Mouse (Mus musculus): ENCODE measurements at regions not wholly inside any gene's neighbourhood (a gene's known extent, or its start where the extent isn't known, plus 50 kb on each side); places are given as distances from the start of the nearest gene placed in this dataset.
A peak's percentile ranks its signal among the peaks of the same experiment; 100 is the strongest.

DNA sequence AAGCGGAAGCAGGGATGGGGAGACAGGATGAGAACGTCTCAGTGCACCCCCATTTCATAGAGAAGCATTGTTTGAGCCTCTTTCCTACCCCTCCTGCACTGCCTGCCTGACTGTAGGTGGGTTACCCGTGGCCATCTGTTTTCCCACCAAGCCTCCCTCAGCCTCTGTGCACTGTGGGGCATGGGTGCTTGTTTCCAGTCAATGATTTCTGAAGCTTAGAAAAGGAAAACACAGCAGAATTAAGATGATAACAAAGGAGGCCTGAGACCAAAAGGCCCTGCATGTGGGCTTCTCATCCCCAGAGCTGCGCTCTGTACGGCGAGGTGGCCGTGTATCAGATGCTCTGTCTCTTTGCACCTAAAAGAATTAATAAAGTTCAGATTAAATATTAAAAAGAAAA, 92.9 kb upstream of the Pabpc6 start:
- DNase-seq = no peak

DNA sequence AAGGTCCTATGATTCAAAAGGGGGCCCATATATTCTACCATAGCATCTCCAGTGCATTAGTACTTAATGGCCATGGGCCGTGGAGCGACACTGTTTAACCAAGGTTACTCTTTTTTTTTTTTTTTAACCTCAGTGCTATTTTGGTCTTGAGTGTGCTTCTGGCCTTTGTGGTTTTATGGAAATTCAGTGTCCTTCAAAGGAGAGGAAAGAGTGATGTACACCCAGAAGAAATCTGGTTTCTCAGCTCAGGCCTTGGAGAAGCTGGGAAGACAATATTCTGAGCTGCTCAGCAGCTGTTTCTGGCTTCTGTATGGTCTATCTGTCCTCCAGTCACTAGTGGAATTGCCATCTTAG, 91.2 kb upstream of the Pabpc6 start:
- DNase-seq = no peak

DNA sequence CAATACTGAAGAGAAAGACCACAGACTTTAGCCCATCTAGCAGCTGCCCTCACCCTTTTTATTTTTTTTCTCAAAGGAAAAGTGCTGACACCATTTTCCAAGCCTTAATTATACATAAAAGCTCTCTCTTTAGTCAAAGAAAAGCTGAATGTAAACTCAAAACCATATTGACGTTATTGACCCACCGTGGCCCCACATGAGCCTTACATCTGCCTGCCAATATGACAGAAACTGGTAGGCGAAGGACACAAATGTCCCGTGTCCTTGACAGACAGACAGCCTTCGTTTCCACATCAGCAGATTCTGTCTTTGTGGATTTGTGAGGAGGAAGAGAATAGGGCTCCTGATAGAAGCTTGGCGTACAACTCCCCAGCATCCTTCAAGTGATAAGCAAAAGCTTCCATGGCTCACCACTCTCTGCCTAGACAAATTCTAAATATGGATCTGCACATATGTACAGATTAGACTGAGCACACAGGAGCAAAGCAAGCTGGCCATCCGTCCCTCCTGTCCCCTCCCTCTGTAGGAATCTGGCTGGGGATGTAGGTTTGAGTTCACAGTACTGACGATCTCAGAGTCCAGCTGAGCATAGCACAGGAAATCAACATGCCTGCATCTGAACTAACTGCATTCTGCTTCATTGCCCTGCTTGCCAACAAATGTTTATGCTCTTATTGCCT, 90.6 kb upstream of the Pabpc6 start:
- no peak for DNase-seq

DNA sequence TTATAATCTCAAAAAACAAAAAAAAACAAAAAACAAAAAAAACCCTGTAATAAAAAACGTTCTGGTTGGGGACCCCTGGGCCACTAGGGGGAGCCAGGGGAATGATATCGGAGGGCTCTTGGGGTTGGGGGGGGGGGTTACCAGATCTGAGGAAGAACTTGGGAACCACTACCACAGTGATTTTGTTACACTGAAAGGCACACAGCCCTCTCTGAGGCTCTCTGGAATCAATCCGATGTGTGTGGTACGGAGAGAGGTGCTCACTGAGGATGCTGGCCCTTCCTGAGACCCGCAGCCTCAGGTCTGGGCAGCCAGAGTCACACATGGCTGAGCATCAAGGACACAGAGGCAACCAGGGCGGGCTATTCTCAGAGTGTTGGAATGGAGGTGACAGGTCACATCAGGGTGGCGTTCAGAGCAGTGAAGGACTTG, 89.9 kb upstream of the Pabpc6 start:
- DNase-seq = no peak

DNA sequence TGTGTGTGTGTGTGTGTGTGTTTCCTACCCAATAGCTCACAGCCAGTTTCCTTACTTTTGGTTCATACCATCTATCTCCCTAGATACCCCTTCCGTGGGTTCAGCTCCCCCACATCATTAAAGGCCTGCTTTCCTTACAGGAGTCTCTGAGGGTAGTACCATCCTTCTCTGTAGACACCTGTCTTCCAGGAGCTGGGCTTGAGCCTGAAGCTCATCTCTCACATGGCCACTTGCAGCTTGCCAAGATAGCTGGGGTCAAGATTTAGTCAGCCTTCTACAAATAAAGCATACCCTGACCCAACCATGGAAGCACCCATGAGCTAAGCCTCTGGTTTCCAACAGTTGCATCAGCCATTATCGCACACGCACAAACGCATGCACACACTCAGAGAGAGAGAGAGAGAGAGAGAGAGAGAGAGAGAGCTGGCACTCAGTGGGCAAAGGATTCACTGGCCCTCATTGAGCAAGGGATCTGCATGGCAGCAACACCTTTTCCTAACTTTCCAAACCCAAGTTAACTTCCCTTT, 88.3 kb upstream of the Pabpc6 start:
- DNase-seq = no peak

DNA sequence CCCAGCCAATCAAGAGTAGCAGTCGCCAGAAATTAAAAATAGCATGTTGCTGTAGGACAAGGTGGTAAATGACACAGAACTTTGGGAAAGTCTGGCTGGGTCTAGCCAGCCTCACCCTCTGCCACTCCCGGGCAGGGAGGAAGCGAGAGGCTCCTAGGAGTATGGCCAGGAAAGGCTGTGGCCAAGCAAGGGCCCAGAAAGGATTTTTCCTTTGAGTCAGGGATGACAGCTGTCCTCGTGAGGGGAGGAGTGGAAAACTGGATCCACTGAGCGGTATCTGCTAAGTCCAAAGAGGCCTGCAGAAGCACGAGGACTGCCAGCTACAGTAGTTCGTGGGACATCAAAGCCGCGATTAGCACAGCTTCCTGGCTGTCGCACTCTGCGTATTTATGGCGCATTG, 87.2 kb upstream of the Pabpc6 start:
- DNase-seq = peak; percentile 71

DNA sequence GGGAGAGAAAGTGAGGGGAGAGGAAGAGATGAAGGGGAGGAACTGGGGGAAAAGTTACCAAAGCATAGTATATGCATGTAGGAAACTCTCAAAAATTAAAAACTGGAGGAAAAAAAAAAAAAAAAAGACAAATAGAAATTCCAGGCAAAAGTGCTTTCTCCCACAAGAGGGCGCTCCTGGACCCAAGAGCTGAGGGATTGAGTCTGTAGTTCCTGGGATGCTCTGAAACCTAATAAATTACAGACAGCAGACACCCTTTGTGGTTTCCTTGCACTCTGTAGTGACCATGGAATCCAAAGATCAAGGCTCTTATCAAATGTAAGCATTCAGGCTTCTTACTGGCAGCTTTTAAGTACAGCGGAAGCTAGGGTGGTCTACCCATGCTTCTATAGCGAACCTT, 86.7 kb upstream of the Pabpc6 start:
- no peak for DNase-seq

DNA sequence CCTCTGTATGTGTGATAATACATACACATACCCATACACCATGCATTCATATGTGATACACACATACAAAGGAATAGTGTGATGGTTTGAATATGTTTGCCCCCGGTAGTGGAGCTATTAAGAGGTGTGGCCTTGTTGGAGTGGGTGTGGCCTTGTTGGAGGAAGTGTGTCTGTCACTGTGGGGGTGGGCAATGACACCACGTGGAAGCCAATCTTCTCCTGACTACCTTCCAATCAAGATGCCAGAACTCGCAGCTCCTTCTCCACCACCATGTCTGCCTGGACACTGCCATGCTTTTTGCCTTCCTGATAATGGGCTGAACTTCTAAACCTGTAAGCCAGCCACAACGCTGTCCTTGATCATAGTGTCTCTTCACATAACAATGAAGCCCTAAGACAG, 86.1 kb upstream of the Pabpc6 start:
- no peak for DNase-seq

DNA sequence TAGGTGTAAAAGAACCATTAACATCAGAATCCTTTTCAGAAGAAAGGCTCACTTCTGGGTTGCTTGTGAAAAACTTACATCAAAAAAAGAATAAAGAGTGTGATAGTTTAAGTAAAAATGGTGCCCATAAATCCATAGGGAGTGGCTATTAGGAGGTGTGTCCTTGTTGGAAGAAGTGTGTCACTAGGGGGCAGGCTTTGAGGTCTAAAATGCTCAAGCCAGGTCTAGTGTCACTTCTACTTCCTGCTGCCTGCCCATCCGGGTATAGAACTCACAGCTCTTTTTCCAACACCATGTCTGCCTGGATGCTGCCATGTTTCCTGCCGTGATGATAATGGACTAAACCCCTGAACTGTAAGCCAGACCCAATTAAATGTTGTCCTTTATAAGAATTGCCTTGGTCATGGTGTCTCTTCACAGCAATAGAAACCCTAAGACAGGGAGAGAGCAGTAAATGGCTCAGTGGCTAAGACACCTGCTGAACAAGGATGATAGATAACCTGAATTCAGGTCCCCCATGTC, 85.4 kb upstream of the Pabpc6 start:
- DNase-seq = no peak

DNA sequence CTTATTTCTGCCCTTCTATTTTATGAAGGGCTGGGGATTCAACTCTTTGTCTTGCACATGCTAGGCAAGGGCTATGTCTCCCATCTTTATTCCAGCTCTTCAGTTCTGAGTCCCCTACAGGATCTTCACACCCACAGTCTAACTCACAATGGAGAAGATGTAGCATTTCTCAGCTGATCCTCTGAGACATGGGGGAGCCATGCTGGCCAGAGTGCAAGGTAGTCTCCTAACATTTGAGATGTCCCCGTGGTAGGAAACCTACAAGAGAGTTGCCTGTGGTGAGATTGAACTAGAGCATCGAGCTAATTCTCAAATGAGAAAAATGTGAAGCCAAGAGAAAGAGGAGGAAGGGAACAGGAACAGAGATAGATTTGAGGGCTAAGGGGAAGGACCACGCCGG, 83.3 kb upstream of the Pabpc6 start:
- no peak for DNase-seq

DNA sequence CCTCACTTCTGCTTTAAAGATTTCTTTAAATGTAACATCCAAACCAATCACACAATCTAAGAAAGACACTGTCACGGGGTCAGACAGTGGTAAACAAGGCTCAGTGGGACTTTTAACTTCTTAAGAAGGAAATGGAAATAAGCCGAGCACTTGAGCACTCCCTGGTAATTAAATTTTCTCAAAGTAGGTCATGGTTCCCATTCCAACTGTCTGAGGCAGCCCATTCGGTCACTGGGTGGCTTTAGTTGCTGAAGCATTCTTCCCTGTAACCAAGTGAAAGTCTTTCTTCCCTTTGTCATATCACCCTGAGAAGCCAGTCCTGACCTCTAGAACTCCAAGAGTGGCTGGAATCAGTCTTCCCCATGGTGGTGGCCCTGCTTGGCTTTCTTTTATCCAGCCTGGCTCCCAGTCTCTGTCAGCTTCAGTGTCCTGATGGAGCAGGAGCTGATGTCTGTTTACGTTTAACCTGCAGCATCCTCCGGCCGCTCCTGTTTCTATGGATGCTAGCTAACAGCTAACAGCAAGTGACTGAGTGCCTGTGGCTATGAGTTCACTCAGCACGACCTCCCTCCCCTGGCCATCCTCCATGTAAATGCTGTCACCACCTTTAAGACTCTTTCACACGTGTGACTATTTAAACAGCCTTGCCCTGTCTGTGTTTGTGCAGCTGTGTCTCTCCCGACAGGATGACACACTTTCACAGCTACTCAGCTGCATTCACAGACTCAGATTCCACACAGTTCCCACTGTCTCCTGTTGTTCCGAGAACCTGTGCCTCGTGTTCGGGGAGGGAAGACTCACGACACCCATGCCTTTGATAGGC, 82.0 kb upstream of the Pabpc6 start:
- DNase-seq = no peak

DNA sequence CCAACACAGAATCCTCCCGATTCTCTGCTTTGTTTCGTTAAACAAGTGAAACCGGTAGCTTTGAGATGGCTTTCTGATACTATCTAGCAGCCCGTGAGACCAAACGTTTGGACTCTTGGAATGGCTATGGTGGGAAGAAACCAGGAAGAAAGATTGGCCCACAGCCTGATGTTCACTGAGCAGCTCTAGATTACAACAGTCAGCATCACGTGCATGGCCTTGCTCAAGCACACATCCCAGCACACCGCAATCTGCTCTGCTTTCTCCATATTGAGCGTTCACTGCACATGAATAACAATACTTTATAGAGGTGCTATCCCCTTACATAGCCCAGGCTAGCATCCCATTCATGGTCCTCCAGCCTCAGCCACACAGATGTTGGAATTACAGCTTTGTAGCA, 80.5 kb upstream of the Pabpc6 start:
- no peak for DNase-seq

DNA sequence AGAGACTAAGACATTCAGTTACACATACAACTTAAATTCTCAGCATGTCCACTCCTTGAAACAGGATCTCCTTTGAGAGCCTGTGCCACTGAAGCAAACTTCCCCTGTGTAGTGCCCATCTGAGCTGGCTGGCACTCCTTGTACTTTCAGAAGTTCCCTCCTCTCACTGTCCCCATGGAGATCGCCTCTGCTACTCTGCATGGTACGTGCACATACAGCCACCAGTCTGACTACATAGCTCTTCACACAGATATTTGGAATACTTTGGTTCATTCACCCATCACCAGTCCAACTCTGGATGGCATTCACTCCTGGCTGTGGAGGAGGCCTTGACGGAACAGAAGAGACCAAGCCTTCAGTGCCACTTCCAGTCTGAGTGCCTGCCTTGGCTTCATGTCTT, 79.8 kb upstream of the Pabpc6 start:
- no peak for DNase-seq

DNA sequence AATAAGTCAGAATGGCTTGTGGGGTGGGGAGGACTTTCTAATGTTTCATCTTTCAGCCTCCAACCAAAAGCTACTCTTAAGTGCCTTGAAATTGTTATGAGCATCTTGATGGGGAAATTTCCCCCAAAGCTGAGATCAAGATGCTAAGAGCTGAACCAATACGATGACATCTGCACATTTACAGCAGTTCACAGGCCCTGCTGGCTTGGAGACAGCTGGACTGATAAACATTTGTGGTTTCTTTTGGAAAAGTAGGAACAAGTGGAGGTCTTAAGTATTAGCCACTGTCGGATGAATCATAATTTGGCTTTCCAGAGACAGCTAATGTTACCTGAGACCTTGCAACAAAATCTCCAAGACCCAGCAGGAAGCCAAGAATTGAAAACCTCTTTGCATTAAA, 78.4 kb upstream of the Pabpc6 start:
- no peak for DNase-seq

DNA sequence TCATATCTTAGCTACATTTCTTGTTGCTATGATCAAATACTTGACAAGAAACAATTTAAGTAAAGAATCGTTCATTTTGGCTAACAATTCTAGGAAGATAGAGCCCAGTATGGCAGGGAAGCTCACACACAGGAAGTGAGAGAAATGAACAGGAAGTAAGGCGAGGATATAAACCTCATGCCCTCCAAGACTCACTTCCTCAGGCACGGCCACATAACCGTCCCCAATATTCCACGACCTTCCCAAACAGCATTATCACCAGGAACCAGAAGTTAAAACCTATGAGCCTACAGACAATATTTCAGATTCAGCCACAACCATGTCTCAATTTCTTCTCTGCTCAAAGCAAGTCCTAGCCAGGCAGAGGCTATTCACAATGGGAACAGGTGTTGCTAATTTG, 73.8 kb upstream of the Pabpc6 start:
- DNase-seq = no peak

DNA sequence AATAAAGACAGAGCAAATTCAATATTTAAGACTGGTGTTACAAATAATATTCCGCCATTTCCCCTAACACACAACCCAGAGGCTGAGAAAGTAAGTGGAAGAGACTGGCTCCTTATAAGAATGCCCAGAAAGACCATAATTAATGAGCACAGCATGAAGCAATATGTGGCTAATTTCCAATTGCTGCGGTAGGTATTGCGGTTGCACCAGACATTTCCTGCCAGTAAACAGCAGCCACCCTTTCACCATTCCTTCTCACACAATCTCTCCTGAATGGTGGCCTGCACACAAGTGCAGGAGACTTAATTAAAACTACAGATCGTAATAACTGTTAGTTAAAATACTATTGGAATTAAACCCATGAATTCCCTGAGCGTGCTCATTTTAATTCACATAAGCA, 71.8 kb upstream of the Pabpc6 start:
- DNase-seq = no peak

DNA sequence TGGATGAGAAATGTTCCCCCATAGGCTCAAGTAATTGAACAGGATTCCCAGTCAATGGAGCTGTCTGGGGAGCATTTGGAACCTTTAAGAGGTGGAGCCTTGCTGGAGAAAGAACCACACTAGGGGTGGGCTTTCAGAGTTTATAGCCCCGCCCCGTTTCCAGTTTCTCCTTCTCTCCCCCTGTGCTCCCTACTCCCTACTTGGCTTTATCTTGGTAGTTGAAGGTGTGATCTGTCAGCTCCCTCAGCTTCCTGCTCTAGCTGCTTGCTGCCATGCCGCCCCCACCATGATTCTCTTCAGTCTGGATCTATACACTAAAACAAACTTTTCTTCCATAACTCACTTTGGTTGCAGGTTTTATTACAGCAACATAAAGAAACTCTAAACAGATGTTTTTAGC, 59.5 kb upstream of the Pabpc6 start:
- DNase-seq = no peak

DNA sequence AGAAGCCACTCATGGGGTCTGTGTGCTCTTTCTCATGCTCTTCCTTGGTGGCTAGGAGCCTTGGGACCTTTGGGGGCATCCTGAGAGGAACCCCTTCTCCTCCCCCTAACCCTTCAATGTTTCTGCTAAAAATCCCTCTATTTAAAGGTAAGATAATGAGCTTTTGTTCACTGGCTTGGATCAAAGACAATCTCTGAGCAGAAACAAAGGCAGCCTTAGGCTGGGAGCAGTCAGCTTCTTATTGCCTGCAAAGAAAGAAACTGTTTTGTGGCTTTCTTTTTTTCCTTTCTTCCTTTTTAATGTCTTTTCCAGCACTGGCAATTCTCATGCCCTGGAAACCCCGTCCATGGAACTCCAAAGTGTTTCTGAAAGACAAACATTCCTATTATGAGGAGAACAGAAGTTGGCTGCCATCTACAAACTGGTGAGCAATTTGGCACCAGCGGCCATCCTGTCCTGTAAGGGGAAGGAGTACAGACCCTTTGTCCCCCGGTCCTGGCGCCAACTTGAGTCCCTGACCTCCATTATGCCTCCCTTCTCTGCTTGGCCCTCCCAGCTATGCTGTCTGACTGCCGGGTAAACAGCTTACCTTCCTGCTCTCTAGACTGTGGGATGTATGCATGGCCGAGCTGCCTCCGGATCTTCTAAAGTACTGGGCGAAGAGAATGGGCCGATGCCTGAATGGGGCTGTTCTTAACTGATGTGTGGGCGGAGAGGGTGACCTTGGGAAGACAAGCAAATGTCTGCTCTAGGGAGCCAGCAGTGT, 56.4 kb upstream of the Pabpc6 start:
- DNase-seq = peak; percentile 10

DNA sequence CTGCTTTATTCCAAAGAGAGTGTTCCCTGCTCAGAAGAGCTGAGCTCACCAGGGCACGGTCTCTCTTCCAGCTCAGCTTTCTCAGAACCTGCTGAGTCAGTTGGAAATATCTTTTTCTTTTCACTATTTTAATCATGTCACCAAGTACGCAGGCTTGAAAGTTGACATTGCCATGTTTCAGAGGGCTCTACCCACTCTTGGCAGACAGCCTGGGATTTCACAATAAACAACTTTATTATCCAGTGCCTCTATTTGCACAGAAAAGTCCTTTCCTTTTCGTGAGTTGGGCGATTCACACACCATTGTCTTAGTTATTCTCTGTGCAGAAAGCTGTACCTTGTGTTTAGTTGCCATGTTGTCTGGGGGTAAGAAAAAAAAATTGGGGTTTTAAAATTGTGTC, 54.0 kb upstream of the Pabpc6 start:
- no peak for DNase-seq

DNA sequence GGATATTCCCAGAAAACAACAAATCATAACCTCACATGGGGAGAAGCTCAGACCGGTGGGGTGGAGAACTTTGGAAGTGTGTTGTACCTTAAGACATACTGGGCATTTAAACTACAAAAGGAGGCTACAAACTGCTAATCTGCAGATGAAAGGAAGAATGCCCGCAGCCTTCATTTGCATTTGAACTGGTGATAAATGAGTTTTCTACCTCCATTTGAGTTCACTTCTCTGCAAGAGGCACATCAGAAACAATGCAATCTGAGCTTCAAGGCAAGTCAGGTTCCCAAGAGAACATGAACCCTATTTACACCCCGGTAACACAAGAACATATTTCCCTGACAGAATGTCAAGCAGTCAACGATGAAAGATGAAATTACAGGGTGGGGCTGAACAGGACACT, 53.2 kb upstream of the Pabpc6 start:
- DNase-seq = no peak

Data from gastrocnemius, postnatal 25 days (tissue).